Mouse (Mus musculus): ENCODE measurements around the gene Olfr1254.

Gene Olfr1254

DNA sequence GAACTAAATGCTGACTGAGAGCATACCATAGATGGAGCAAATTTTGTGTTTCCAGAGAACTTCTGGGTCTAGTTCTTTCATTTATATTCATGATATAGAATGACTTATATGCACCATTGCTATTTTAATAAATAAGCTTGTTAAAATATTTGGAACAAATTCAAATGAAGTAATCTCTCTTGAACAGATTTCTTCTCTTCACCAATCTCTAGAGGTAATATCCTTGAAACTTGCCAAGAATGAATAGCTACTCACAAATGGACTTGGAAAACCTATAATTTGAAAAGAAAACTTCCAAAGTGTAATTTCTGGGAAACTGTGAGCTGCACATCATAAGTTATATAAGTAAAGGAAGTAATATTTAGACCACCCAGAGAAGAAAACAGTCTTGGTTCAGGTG lies at the start of gene Olfr1254:
TSS of gene Olfr1254 (minus strand) at position 101 of the 400 bp plus-strand sequence.
- DNase-seq (ENCODE audit: low spot score): no peak

DNA sequence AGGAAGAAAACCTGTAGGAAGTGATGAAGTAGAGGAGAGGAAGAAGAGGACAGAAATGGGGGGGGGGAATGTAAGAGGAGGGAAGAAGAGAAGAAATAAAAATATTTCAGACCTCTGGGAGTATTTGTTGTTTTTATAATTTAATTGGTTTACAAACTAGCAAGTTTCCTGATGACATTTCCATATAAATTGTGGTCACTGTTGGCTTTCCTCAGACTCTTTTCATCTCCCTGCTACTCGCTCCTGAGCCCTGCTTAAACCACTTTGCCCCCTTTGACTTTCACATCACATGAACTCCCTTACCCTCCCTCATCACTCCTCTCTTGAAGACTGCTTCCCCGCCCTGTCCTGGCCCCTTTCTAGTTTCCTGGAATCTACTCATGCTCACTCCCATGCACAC lies 48.0 kb upstream of the Olfr1254 start, which contains the start of gene Olfr1256:
TSS of gene Olfr1256 (minus strand) at position 101 of the 400 bp plus-strand sequence.
- no peak for DNase-seq (ENCODE audit: low spot score)

DNA sequence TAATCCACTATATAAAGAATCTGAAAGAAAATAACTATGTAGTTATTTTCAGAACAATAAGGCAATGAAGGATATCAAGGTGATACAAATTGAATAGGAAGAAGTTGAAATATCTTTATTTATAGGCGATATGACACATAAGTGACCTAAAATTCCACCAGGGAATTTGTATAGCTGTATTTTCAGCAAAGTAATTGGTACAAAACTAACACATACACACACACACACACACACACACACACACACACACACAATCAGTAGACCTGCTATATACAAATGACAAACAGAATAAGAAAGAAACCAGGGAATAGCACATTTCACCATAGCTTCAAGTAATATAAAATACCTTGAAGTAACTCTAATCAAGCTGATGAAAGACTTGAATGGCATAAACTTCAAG lies 26.8 kb upstream of the Olfr1254 start:
- DNase-seq (ENCODE audit: low spot score): no peak

DNA sequence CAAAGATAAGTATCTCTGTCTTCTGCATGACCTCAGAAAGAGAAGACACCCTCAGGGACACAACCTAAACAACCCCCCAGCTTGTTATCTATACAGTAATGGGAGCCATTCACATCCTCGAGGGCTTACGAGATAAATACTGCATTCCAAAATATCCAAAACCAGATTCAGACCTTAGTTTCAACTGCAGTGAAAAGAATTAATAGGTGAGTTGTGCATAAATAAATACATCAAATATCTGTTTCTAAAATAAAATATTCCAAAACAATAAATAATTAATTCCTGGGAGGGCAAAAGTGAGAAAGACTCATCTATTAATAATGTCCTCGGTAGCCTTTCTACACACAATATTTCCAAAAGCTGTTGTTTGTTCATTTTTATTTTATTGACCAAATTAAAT lies 18.3 kb upstream of the Olfr1254 start, which contains the start of gene Olfr1255:
TSS of gene Olfr1255 (plus strand) at position 301 of the 400 bp plus-strand sequence.
- DNase-seq (ENCODE audit: low spot score): no peak

DNA sequence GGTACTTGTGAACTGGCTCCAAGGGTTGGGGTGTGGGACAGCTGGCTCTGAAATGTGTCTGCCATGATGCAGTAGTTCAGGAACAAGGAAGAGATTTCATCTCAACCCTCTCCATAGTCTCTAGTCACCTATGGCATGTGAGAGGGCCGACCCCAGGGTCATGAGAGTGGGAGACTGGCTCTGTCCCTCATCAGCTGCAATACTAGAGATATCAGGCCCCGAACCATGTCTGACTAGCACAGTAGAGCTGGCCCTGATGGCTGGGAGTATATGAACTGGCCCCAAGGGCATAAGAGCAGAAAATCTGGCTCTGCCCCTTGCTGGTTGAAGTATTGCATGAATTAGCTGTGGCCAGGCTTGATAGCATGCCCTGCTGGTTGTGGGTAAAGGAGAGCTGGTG lies 17.3 kb upstream of the Olfr1254 start:
- no peak for DNase-seq (ENCODE audit: low spot score)

DNA sequence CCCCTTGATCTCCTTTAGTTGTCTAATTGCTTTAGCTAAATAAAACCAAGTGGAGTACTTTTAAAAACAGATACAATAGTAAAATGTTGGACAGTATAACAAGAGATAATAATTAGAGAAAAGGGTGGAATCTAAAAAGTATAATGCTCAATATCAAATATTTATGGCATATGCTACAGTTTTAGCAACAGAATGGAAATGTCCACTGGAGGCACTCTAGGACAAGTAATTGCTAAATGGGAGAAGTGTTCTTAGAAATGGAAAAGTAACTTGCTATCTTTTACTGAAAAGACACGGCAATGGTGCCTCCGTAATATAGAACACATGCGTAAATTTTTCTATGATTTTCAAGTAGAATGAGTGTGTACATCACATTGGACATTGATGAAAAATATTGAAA lies 6.2 kb upstream of the Olfr1254 start:
- no peak for DNase-seq (ENCODE audit: low spot score)

DNA sequence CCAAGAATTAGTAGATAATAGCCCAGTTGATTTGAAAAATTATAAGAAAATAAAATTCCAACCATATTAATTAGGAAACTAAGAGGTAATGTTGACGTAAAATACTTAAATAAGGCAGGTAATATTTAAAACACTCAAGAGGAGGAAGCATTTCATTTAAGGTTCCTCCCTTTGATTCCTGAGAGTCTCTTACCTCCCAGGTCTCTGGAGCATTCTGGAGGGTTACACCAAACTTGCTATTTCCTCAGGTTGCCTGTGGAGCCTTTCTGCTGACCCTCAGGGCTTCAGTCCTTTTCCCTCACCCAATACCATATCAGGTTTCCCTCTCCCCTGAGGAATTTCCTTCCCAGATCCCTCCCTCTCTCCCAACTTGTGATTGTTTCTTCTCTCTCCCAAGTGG lies 36.4 kb downstream of the Olfr1254 start, which contains the start of gene Olfr1253:
TSS of gene Olfr1253 (minus strand) at position 101 of the 400 bp plus-strand sequence.
- DNase-seq (ENCODE audit: low spot score): no peak
